Mouse (Mus musculus): Measurements from ENCODE around the gene Aff3. TPM values are rescaled to one million over a fixed set of nuclear protein-coding genes. Genes with fewer than 3 reads are reported as not detected.
"Not testable (repeated sequence)": the region's sequence is repeated elsewhere in the genome, so short reads cannot be mapped to it uniquely, and the experiment has no call there.

Aff3 gene
- polyA plus RNA-seq, 1 experiment from 2014 or later = 10.5 TPM

- no peaks in the 10 kb centered on the region for H3K36me3 ChIP-seq
- WGBS = 28% methylated on average over 4 of the region's 4 CpGs
- H3K4me1 ChIP-seq = peaks cover 51% of the 10 kb centered on the region
- no peak overlapping the region for H3K4me2 ChIP-seq
- peak; percentile 85 for ATAC-seq (ENCODE audit: borderline replicate concordance, extremely low read depth, low FRiP score, low TSS enrichment)
- H3K9me3 ChIP-seq = no peaks in the 10 kb centered on the region
- H3K27me3 ChIP-seq = no peaks in the 10 kb centered on the region
- no peak overlapping the region for H3K9ac ChIP-seq
- peak overlapping the region; percentile 19 for H3K27ac ChIP-seq
- no peak overlapping the region for H3K4me3 ChIP-seq
These were observed 224.8 kb downstream of the Aff3 start for GRCm38 (mm10) chr1:38439751-38440470.

GRCm38 (mm10) chr1:38438447-38438846 lies 226.3 kb downstream of the Aff3 start:
- WGBS = 41% methylated on average over 4 of the region's 4 CpGs
- H3K9ac ChIP-seq = no peak overlapping the region
- no peak overlapping the region for H3K4me3 ChIP-seq
- peak overlapping the region; percentile 34; the same call in 1 of the 2 replicates for H3K27ac ChIP-seq
- no peaks in the 10 kb centered on the region for H3K9me3 ChIP-seq
- no peaks in the 10 kb centered on the region for H3K27me3 ChIP-seq
- peaks cover 51% of the 10 kb centered on the region for H3K4me1 ChIP-seq
- no peaks in the 10 kb centered on the region for H3K36me3 ChIP-seq
- peak; percentile 29; the same call in 1 of the 2 replicates for ATAC-seq (ENCODE audit: borderline replicate concordance, extremely low read depth, low FRiP score, low TSS enrichment)
- peak overlapping the region; percentile 22; the same call in 1 of the 2 replicates for H3K4me2 ChIP-seq

GRCm38 (mm10) chr1:38437671-38438070 lies 227.1 kb downstream of the Aff3 start:
- Histone ChIP-seq H3K4me1 (peaks cover 51% of the 10 kb centered on the region), H3K27me3 (no peaks in the 10 kb centered on the region), H3K27ac (no peak overlapping the region), H3K4me3 (no peak overlapping the region), H3K9ac (no peak overlapping the region), H3K9me3 (no peaks in the 10 kb centered on the region), H3K4me2 (no peak overlapping the region), H3K36me3 (no peaks in the 10 kb centered on the region)
- no peak for ATAC-seq (ENCODE audit: borderline replicate concordance, extremely low read depth, low FRiP score, low TSS enrichment)
- 48% methylated on average over 4 of the region's 4 CpGs for WGBS

- no peak overlapping the region for H3K9ac ChIP-seq
- ATAC-seq (ENCODE audit: borderline replicate concordance, extremely low read depth, low FRiP score, low TSS enrichment) = no peak
- no peak overlapping the region for H3K4me2 ChIP-seq
- WGBS = 35% methylated on average over 12 of the region's 12 CpGs
- H3K9me3 ChIP-seq = no peaks in the 10 kb centered on the region
- H3K4me1 ChIP-seq = peaks cover 48% of the 10 kb centered on the region
- H3K27me3 ChIP-seq = no peaks in the 10 kb centered on the region
- no peak overlapping the region for H3K27ac ChIP-seq
- no peaks in the 10 kb centered on the region for H3K36me3 ChIP-seq
- H3K4me3 ChIP-seq = no peak overlapping the region
These were observed 228.0 kb downstream of the Aff3 start for GRCm38 (mm10) chr1:38436471-38437340.

GRCm38 (mm10) chr1:38430311-38430710 lies 234.4 kb downstream of the Aff3 start:
- not testable (repeated sequence) for H3K4me1 ChIP-seq; H3K4me2 ChIP-seq; H3K27me3 ChIP-seq; ATAC-seq (ENCODE audit: borderline replicate concordance, extremely low read depth, low FRiP score, low TSS enrichment); H3K9me3 ChIP-seq; H3K9ac ChIP-seq; H3K27ac ChIP-seq; H3K4me3 ChIP-seq; H3K36me3 ChIP-seq
- 93% methylated on average over 12 of the region's 12 CpGs for WGBS

GRCm38 (mm10) chr1:38428708-38429683 lies 235.8 kb downstream of the Aff3 start:
- no peak for ATAC-seq (ENCODE audit: borderline replicate concordance, extremely low read depth, low FRiP score, low TSS enrichment)
- no peak overlapping the region for H3K4me2 ChIP-seq
- no peak overlapping the region for H3K27ac ChIP-seq
- no peak overlapping the region for H3K4me3 ChIP-seq
- H3K9me3 ChIP-seq = no peaks in the 10 kb centered on the region
- H3K36me3 ChIP-seq = no peaks in the 10 kb centered on the region
- 53% methylated on average over 13 of the region's 13 CpGs for WGBS
- H3K4me1 ChIP-seq = 0 out of 2 replicates have a peak, but pooled peaks cover 3% of the 10 kb centered on the region
- no peaks in the 10 kb centered on the region for H3K27me3 ChIP-seq
- H3K9ac ChIP-seq = no peak overlapping the region

- ATAC-seq (ENCODE audit: borderline replicate concordance, extremely low read depth, low FRiP score, low TSS enrichment) = no peak
- Histone ChIP-seq H3K36me3 (no peaks in the 10 kb centered on the region), H3K4me3 (no peak overlapping the region), H3K27ac (no peak overlapping the region), H3K27me3 (no peaks in the 10 kb centered on the region), H3K4me2 (no peak overlapping the region), H3K9me3 (no peaks in the 10 kb centered on the region), H3K4me1 (no peaks in the 10 kb centered on the region), H3K9ac (no peak overlapping the region)
- 86% methylated on average over 6 of the region's 6 CpGs for WGBS
These were observed 241.8 kb downstream of the Aff3 start for GRCm38 (mm10) chr1:38422921-38423320.

- ATAC-seq (ENCODE audit: borderline replicate concordance, extremely low read depth, low FRiP score, low TSS enrichment) = no peak
- Histone ChIP-seq H3K27ac (no peak overlapping the region), H3K4me2 (no peak overlapping the region), H3K27me3 (no peaks in the 10 kb centered on the region), H3K9ac (no peak overlapping the region), H3K36me3 (no peaks in the 10 kb centered on the region), H3K9me3 (no peaks in the 10 kb centered on the region), H3K4me3 (no peak overlapping the region), H3K4me1 (no peaks in the 10 kb centered on the region)
- WGBS = 73% methylated on average over 4 of the region's 4 CpGs
These were observed 245.4 kb downstream of the Aff3 start for GRCm38 (mm10) chr1:38419331-38419730.

GRCm38 (mm10) chr1:38418181-38419032 lies 246.3 kb downstream of the Aff3 start:
- Histone ChIP-seq H3K9ac (no peak overlapping the region), H3K4me2 (no peak overlapping the region), H3K27me3 (no peaks in the 10 kb centered on the region), H3K9me3 (no peaks in the 10 kb centered on the region), H3K27ac (no peak overlapping the region), H3K4me3 (no peak overlapping the region), H3K36me3 (no peaks in the 10 kb centered on the region), H3K4me1 (no peaks in the 10 kb centered on the region)
- WGBS = 74% methylated on average over 12 of the region's 12 CpGs
- no peak for ATAC-seq (ENCODE audit: borderline replicate concordance, extremely low read depth, low FRiP score, low TSS enrichment)

GRCm38 (mm10) chr1:38417196-38417595 lies 247.6 kb downstream of the Aff3 start:
- no peaks in the 10 kb centered on the region for H3K36me3 ChIP-seq
- WGBS = 72% methylated on average over 12 of the region's 12 CpGs

GRCm38 (mm10) chr1:38415511-38415910 lies 249.2 kb downstream of the Aff3 start:
- no peak for ATAC-seq (ENCODE audit: borderline replicate concordance, extremely low read depth, low FRiP score, low TSS enrichment)
- H3K27me3 ChIP-seq = no peaks in the 10 kb centered on the region
- no peak overlapping the region for H3K4me2 ChIP-seq
- 87% methylated on average over 6 of the region's 6 CpGs for WGBS
- H3K9ac ChIP-seq = no peak overlapping the region
- no peak overlapping the region for H3K4me3 ChIP-seq
- H3K27ac ChIP-seq = no peak overlapping the region
- no peaks in the 10 kb centered on the region for H3K9me3 ChIP-seq
- H3K4me1 ChIP-seq = no peaks in the 10 kb centered on the region
- no peaks in the 10 kb centered on the region for H3K36me3 ChIP-seq

More at GRCm38 (mm10) chr1:38417196-38417595, 247.6 kb downstream of the Aff3 start:
- Histone ChIP-seq H3K4me3 (no peak overlapping the region), H3K27me3 (no peaks in the 10 kb centered on the region), H3K4me2 (no peak overlapping the region), H3K9ac (no peak overlapping the region), H3K4me1 (no peaks in the 10 kb centered on the region), H3K9me3 (no peaks in the 10 kb centered on the region), H3K27ac (no peak overlapping the region)
- ATAC-seq (ENCODE audit: borderline replicate concordance, extremely low read depth, low FRiP score, low TSS enrichment) = no peak
